Mouse (Mus musculus) lung, embryonic 14.5 days (tissue): Measurements from ENCODE around the gene Prdm15. TPM values are rescaled to one million over a fixed set of nuclear protein-coding genes. Genes with fewer than 3 reads are reported as not detected.

ENCODE experiments used
- ATAC-seq: fragments of 200-750 bp; cut with Nextera tagmentation; 2 replicates; pipeline ENCODE4 v1.8.0; 2017; ENCODE audit warnings: mild to moderate bottlenecking, moderate TSS enrichment, moderate library complexity; ENCODE audit not compliant: insufficient read depth
- DNase-seq: peaks from one replicate; pipeline ENCODE4 v3.0.0-alpha.2; 2015
- H3K27ac ChIP-seq: fragments of 300-500 bp; sonication (generic); 2 replicates; pipeline ENCODE4 v1.5.1; 2014; ENCODE audit warnings: low read depth, mild to moderate bottlenecking, moderate library complexity
- H3K27me3 ChIP-seq: fragments of 300-500 bp; sonication (generic); 2 replicates; pipeline ENCODE4 v1.6.1; 2014; ENCODE audit warnings: low read length, control low read depth; ENCODE audit not compliant: insufficient read depth
- H3K36me3 ChIP-seq: fragments of 300-500 bp; sonication (generic); 2 replicates; pipeline ENCODE4 v1.6.1; 2014; ENCODE audit warnings: control low read depth; ENCODE audit not compliant: insufficient read depth
- H3K4me1 ChIP-seq: fragments of 300-500 bp; sonication (generic); 2 replicates; pipeline ENCODE4 v1.6.1; 2014; ENCODE audit warnings: antibody characterized with exemption, control low read depth; ENCODE audit not compliant: insufficient read depth
- H3K4me2 ChIP-seq: fragments of 300-500 bp; sonication (generic); 2 replicates; pipeline ENCODE4 v1.6.1; 2014; ENCODE audit warnings: mild to moderate bottlenecking
- H3K4me3 ChIP-seq: fragments of 300-500 bp; sonication (generic); 2 replicates; pipeline ENCODE4 v1.5.1; 2014; ENCODE audit warnings: low read depth, low read length
- H3K9ac ChIP-seq: fragments of 300-500 bp; sonication (generic); 2 replicates; pipeline ENCODE4 v1.6.1; 2014
- H3K9me3 ChIP-seq: fragments of 300-500 bp; sonication (generic); 2 replicates; pipeline ENCODE4 v1.6.1; 2016; ENCODE audit warnings: low read depth, low read length, control low read depth
- CTCF ChIP-seq: IDR thresholded peaks from 2 replicates; pipeline ENCODE4 v1.5.1; 2016; ENCODE audit warnings: antibody characterized with exemption, low read depth
- WGBS: fragments of 180-500 bp; shearing (Covaris S2); extraction: QIAGEN DNeasy Blood & Tissue Kit; methylation state at CpG from one replicate; pipeline ENCODE4 v1.1.7; 2014; 5-methylcytosine and 5-hydroxymethylcytosine counted together
- polyA plus RNA-seq: library from polyadenylated mRNA; unstranded; fragments of >200 nt; fragmentation: Nextera tagmentation; extraction: Ambion mirVana; gene quantifications from 2 replicates; pipeline ENCODE4 v1.2.1, GENCODE M21; 2014

Prdm15 gene
- polyA plus RNA-seq, 1 experiment from 2014 or later: 13.3 TPM

- Histone ChIP-seq H3K9me3 (no peaks in the 10 kb centered on the region), H3K4me1 (no peaks in the 10 kb centered on the region), H3K36me3 (peaks cover 82% of the 10 kb centered on the region), H3K27ac (no peak overlapping the region), H3K9ac (no peak overlapping the region), H3K4me2 (no peak overlapping the region), H3K4me3 (no peak overlapping the region), H3K27me3 (no peaks in the 10 kb centered on the region)
- DNase-seq (no peak), ATAC-seq (no peak)
- no peak for TF ChIP-seq CTCF
- WGBS: 85% methylated on average over 7 of the region's 7 CpGs
These were observed 53.4 kb downstream of the Prdm15 start for GRCm38 (mm10) chr16:97797950-97798869.

- no peak overlapping the region for H3K9ac ChIP-seq
- no peak for TF ChIP-seq CTCF
- peaks cover 84% of the 10 kb centered on the region for H3K36me3 ChIP-seq
- no peaks in the 10 kb centered on the region for H3K4me1 ChIP-seq
- no peak for ATAC-seq
- no peaks in the 10 kb centered on the region for H3K9me3 ChIP-seq
- DNase-seq: no peak
- H3K4me3 ChIP-seq: no peak overlapping the region
- H3K27me3 ChIP-seq: no peaks in the 10 kb centered on the region
- 75% methylated on average over 3 of the region's 3 CpGs for WGBS
- no peak overlapping the region for H3K4me2 ChIP-seq
- H3K27ac ChIP-seq: no peak overlapping the region
These were observed 54.4 kb downstream of the Prdm15 start for GRCm38 (mm10) chr16:97797212-97797611.

DNA sequence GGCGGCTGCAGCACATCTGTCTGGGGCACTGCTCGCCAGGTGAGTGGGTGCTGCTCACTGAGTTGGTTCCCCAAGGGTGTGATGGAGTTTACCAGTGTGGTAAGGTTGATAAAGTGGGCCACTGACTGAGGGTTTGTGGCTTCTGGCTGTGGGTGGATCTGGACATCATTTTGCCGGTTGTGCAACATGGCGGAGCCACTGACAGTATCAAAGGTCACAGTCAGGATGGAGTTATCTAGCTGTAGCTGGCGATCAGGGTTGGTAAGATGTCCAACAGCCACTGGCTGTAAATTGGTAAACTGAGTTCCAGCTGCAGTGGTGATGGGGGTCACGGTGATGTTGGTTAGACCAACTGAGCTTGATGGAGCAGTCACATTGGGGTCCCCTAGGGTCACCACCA lies 57.4 kb downstream of the Prdm15 start:
- Histone ChIP-seq H3K9ac (no peak overlapping the region), H3K9me3 (no peaks in the 10 kb centered on the region), H3K4me1 (no peaks in the 10 kb centered on the region), H3K4me3 (no peak overlapping the region), H3K27me3 (no peaks in the 10 kb centered on the region), H3K36me3 (peaks cover 67% of the 10 kb centered on the region), H3K27ac (no peak overlapping the region), H3K4me2 (no peak overlapping the region)
- no peak for ATAC-seq
- 92% methylated on average over 6 of the region's 6 CpGs for WGBS
- no peak for TF ChIP-seq CTCF
- DNase-seq: no peak

- Histone ChIP-seq H3K27ac (no peak overlapping the region), H3K36me3 (no peaks in the 10 kb centered on the region), H3K27me3 (no peaks in the 10 kb centered on the region), H3K4me3 (no peak overlapping the region), H3K4me2 (no peak overlapping the region), H3K9ac (no peak overlapping the region), H3K4me1 (no peaks in the 10 kb centered on the region), H3K9me3 (no peaks in the 10 kb centered on the region)
- no peak for ATAC-seq
- WGBS: 75% methylated on average over 5 of the region's 5 CpGs
- DNase-seq: no peak
- TF ChIP-seq CTCF: no peak
These were observed 68.6 kb downstream of the Prdm15 start for GRCm38 (mm10) chr16:97783057-97783456.

- Histone ChIP-seq H3K36me3 (no peaks in the 10 kb centered on the region), H3K9ac (no peak overlapping the region), H3K27ac (no peak overlapping the region; the same call in 1 of the 2 replicates), H3K9me3 (no peaks in the 10 kb centered on the region), H3K4me1 (no peaks in the 10 kb centered on the region), H3K4me3 (no peak overlapping the region; the same call in 1 of the 2 replicates), H3K27me3 (no peaks in the 10 kb centered on the region), H3K4me2 (peak overlapping the region; percentile 37; the same call in 1 of the 2 replicates)
- ATAC-seq: peak; percentile 93
- peak; percentile 85 for DNase-seq
- TF ChIP-seq CTCF: peak; percentile 86
- WGBS: 27% methylated on average over 15 of the region's 15 CpGs
These were observed 73.2 kb downstream of the Prdm15 start for GRCm38 (mm10) chr16:97778353-97779025.

DNA sequence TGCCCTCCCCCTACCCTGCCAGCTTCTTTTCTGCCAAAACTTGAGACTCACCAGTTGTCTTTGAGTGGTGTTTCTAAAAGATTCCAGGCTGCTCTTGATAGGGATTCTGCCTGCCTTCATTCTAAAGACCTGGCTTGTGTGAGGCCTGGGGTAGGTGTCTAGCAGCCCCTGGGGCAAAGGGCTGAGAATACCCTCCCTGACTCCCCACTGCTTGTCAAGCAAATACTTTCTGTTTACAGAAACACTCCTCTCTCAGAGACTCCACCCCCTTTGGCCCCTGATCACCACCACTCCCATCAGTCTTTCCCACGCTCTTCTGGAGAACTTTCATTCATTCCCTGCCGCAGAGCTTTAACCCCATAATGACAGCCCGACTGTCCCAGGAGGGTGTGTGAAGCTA lies 85.1 kb downstream of the Prdm15 start:
- ATAC-seq: peak; percentile 71
- no peaks in the 10 kb centered on the region for H3K36me3 ChIP-seq
- H3K27me3 ChIP-seq: peaks cover 32% of the 10 kb centered on the region
- no peak overlapping the region for H3K27ac ChIP-seq
- peak; percentile 68 for DNase-seq
- 5% methylated on average over 3 of the region's 3 CpGs for WGBS
- no peak overlapping the region for H3K9ac ChIP-seq
- H3K4me1 ChIP-seq: peaks cover 10% of the 10 kb centered on the region; the same call in 1 of the 2 replicates
- no peak overlapping the region for H3K4me3 ChIP-seq
- TF ChIP-seq CTCF: no peak
- H3K9me3 ChIP-seq: no peaks in the 10 kb centered on the region
- no peak overlapping the region for H3K4me2 ChIP-seq

- no peak for DNase-seq
- WGBS: 48% methylated on average over 2 of the region's 2 CpGs
- no peak for ATAC-seq
- no peak overlapping the region for H3K4me2 ChIP-seq
- no peak overlapping the region for H3K27ac ChIP-seq
- no peak overlapping the region for H3K9ac ChIP-seq
- peaks cover 38% of the 10 kb centered on the region for H3K27me3 ChIP-seq
- peaks cover 12% of the 10 kb centered on the region; the same call in 1 of the 2 replicates for H3K4me1 ChIP-seq
- TF ChIP-seq CTCF: no peak
- H3K4me3 ChIP-seq: no peak overlapping the region
- H3K9me3 ChIP-seq: no peaks in the 10 kb centered on the region
- H3K36me3 ChIP-seq: no peaks in the 10 kb centered on the region
These were observed 87.0 kb downstream of the Prdm15 start for GRCm38 (mm10) chr16:97764626-97765025.
